Mouse (Mus musculus) intestine, postnatal 0 days (tissue): ENCODE data around the gene Rps8. TPM values are rescaled to one million over a fixed set of nuclear protein-coding genes. Genes with fewer than 3 reads are reported as not detected.

Experiments used
- ATAC-seq: fragments of 200-750 bp; cut with Nextera tagmentation; 2 replicates; pipeline ENCODE4 v1.8.0; 2017; ENCODE audit warnings: mild to moderate bottlenecking, moderate TSS enrichment, moderate library complexity
- H3K27ac ChIP-seq: fragments of 300-500 bp; sonication (generic); 2 replicates; pipeline ENCODE4 v1.5.1; 2014; ENCODE audit warnings: mild to moderate bottlenecking, low read depth, low read length, moderate library complexity
- H3K27me3 ChIP-seq: fragments of 300-500 bp; sonication (generic); replicated peaks from 2 replicates; pipeline ENCODE4 v1.6.1; 2014; ENCODE audit warnings: low read length, mixed read lengths; ENCODE audit not compliant: control insufficient read depth, insufficient read depth
- H3K36me3 ChIP-seq: fragments of 300-500 bp; sonication (generic); 2 replicates; pipeline ENCODE4 v1.6.1; 2014; ENCODE audit warnings: mild to moderate bottlenecking, moderate library complexity; ENCODE audit not compliant: control insufficient read depth, insufficient read depth
- H3K4me1 ChIP-seq: fragments of 300-500 bp; sonication (generic); replicated peaks from 2 replicates; pipeline ENCODE4 v1.6.1; 2014; ENCODE audit warnings: antibody characterized with exemption, low read length, mixed read lengths; ENCODE audit not compliant: control insufficient read depth, insufficient read depth
- H3K4me2 ChIP-seq: fragments of 300-500 bp; sonication (generic); replicated peaks from 2 replicates; pipeline ENCODE4 v1.6.1; 2014; ENCODE audit warnings: low read depth, mild to moderate bottlenecking, moderate library complexity
- H3K4me3 ChIP-seq: fragments of 300-500 bp; sonication (generic); 2 replicates; pipeline ENCODE4 v1.5.1; 2014; ENCODE audit warnings: low read depth, low read length
- H3K9ac ChIP-seq: fragments of 300-500 bp; sonication (generic); 2 replicates; pipeline ENCODE4 v1.6.1; 2014; ENCODE audit warnings: mild to moderate bottlenecking, low read depth, low read length
- H3K9me3 ChIP-seq: fragments of 300-500 bp; sonication (generic); 2 replicates; pipeline ENCODE4 v1.6.1; 2016; ENCODE audit warnings: mixed run types; ENCODE audit not compliant: control insufficient read depth
- CTCF ChIP-seq: sonication (generic); IDR thresholded peaks from 2 replicates; pipeline ENCODE4 v1.5.1; 2016; ENCODE audit warnings: low read depth, mild to moderate bottlenecking, control low read depth, antibody characterized with exemption, moderate library complexity
- WGBS: fragments of 180-500 bp; shearing (Covaris S2); extraction: QIAGEN DNeasy Blood & Tissue Kit; methylation state at CpG from one replicate; pipeline ENCODE4 v1.1.7; 2014; 5-methylcytosine and 5-hydroxymethylcytosine counted together
- polyA plus RNA-seq: library from polyadenylated mRNA; unstranded; fragments of >200 nt; fragmentation: Nextera tagmentation; extraction: Ambion mirVana; gene quantifications from 2 replicates; pipeline ENCODE4 v1.2.1, GENCODE M21; 2015

Rps8 gene
- polyA plus RNA-seq, 1 experiment from 2014 or later, result 563 TPM

- Histone ChIP-seq H3K9ac (no peak overlapping the region), H3K9me3 (no peaks in the 10 kb centered on the region), H3K36me3 (peaks cover 35% of the 10 kb centered on the region), H3K4me3 (no peak overlapping the region), H3K27me3 (no peaks in the 10 kb centered on the region), H3K4me1 (0 out of 2 replicates have a peak, but pooled peaks cover 4% of the 10 kb centered on the region), H3K4me2 (no peak overlapping the region), H3K27ac (no peak overlapping the region)
- TF ChIP-seq CTCF, result peak; percentile 35
- WGBS, result 69% methylated on average over 6 of the region's 6 CpGs
- no peak for ATAC-seq
These were observed 6.5 kb downstream of the Rps8 start for GRCm38 (mm10) chr4:117149291-117150211.

- H3K36me3 ChIP-seq, result peaks cover 35% of the 10 kb centered on the region
- no peak overlapping the region for H3K27ac ChIP-seq
- no peak overlapping the region for H3K9ac ChIP-seq
- no peak for ATAC-seq
- H3K27me3 ChIP-seq, result no peaks in the 10 kb centered on the region
- H3K4me3 ChIP-seq, result no peak overlapping the region
- H3K9me3 ChIP-seq, result no peaks in the 10 kb centered on the region
- H3K4me2 ChIP-seq, result no peak overlapping the region
- WGBS, result 67% methylated on average over 24 of the region's 24 CpGs
- no peak for TF ChIP-seq CTCF
- H3K4me1 ChIP-seq, result 0 out of 2 replicates have a peak, but pooled peaks cover 4% of the 10 kb centered on the region
These were observed 7.2 kb downstream of the Rps8 start for GRCm38 (mm10) chr4:117148815-117149214.

GRCm38 (mm10) chr4:117148047-117148713 lies 7.9 kb downstream of the Rps8 start:
- H3K36me3 ChIP-seq, result peaks cover 30% of the 10 kb centered on the region
- H3K9ac ChIP-seq, result no peak overlapping the region
- no peak overlapping the region for H3K4me2 ChIP-seq
- no peak overlapping the region for H3K27ac ChIP-seq
- no peak for ATAC-seq
- 70% methylated on average over 18 of the region's 18 CpGs for WGBS
- no peaks in the 10 kb centered on the region for H3K9me3 ChIP-seq
- H3K27me3 ChIP-seq, result no peaks in the 10 kb centered on the region
- no peak for TF ChIP-seq CTCF
- no peak overlapping the region for H3K4me3 ChIP-seq
- H3K4me1 ChIP-seq, result 0 out of 2 replicates have a peak, but pooled peaks cover 3% of the 10 kb centered on the region

GRCm38 (mm10) chr4:117146176-117146575 lies 9.9 kb downstream of the Rps8 start:
- Histone ChIP-seq H3K27ac (no peak overlapping the region), H3K9ac (no peak overlapping the region), H3K36me3 (peaks cover 13% of the 10 kb centered on the region), H3K4me3 (no peak overlapping the region), H3K27me3 (no peaks in the 10 kb centered on the region), H3K4me2 (no peak overlapping the region), H3K9me3 (no peaks in the 10 kb centered on the region), H3K4me1 (no peaks in the 10 kb centered on the region)
- WGBS, result 38% methylated on average over 15 of the region's 15 CpGs
- TF ChIP-seq CTCF, result peak; percentile 98
- ATAC-seq, result peak; percentile 56; the same call in 1 of the 2 replicates

GRCm38 (mm10) chr4:117145248-117145647 lies 10.8 kb downstream of the Rps8 start:
- 91% methylated on average over 13 of the region's 13 CpGs for WGBS
- Histone ChIP-seq H3K4me3 (no peak overlapping the region), H3K4me2 (no peak overlapping the region), H3K27me3 (no peaks in the 10 kb centered on the region), H3K9me3 (no peaks in the 10 kb centered on the region), H3K4me1 (no peaks in the 10 kb centered on the region), H3K27ac (no peak overlapping the region), H3K36me3 (peaks cover 5% of the 10 kb centered on the region), H3K9ac (no peak overlapping the region)
- no peak for TF ChIP-seq CTCF
- ATAC-seq, result no peak

GRCm38 (mm10) chr4:117143023-117143422 lies 13.0 kb downstream of the Rps8 start:
- no peak for ATAC-seq
- no peaks in the 10 kb centered on the region for H3K9me3 ChIP-seq
- no peaks in the 10 kb centered on the region for H3K27me3 ChIP-seq
- WGBS, result 47% methylated on average over 7 of the region's 7 CpGs
- H3K36me3 ChIP-seq, result no peaks in the 10 kb centered on the region
- H3K4me1 ChIP-seq, result no peaks in the 10 kb centered on the region
- H3K4me3 ChIP-seq, result no peak overlapping the region
- no peak overlapping the region for H3K9ac ChIP-seq
- H3K27ac ChIP-seq, result no peak overlapping the region
- no peak for TF ChIP-seq CTCF
- H3K4me2 ChIP-seq, result no peak overlapping the region
